ENCODE assay signal across 9 mouse cellular contexts in genomic region chr17:37047332-37047976, GRCm38 (mm10). TPM values are rescaled to one million over a fixed set of nuclear protein-coding genes. Genes with fewer than 3 reads are reported as not detected.
DNase-seq lines count a peak whose midpoint lies in the region; ATAC-seq lines count a peak whose summit lies in the region.
"Had no signal": no experiment of that assay in that cellular context is flagged by ENCODE, and none has a peak within 500 bp of the region (broad histone marks: within the 10 kb centered on the region; RNA-seq: fewer than 3 reads in every experiment).

No protein-coding gene starts in this region.

- no peaks in the 10 kb centered on the region for H3K9me3 ChIP-seq in limb, embryonic 12.5 days

- peak overlapping the region; percentile 82 for H3K4me3 ChIP-seq in limb, embryonic 12.5 days (replicated peaks)

- no peak overlapping the region for H3K27ac ChIP-seq in limb, embryonic 12.5 days

- no peaks in the 10 kb centered on the region for H3K36me3 ChIP-seq in limb, embryonic 12.5 days

- H3K9ac ChIP-seq in limb, embryonic 12.5 days (replicated peaks): peak overlapping the region; percentile 96; the same call in 1 of the 2 replicates

- peaks cover 12% of the 10 kb centered on the region for H3K27me3 ChIP-seq in limb, embryonic 12.5 days

- DNase-seq in CD4-positive, CD25-positive, alpha-beta regulatory T cell, adult 2 months (ENCODE audit: low read depth, low spot score): peak; percentile 5
- DNase-seq in right cerebral cortex, postnatal 4 days: peak; percentile 20
- no peak for DNase-seq in right cerebral cortex, postnatal 25 days
- DNase-seq in thymus, postnatal 14 days: peak; percentile 32
- DNase-seq in embryo, embryonic 11 days: no peak
- no peak for DNase-seq in layer of hippocampus, adult 9-11 months

- H3K4me1 ChIP-seq in limb, embryonic 12.5 days (replicated peaks): peaks cover 43% of the 10 kb centered on the region

- WGBS in limb, embryonic 12.5 days: 16% methylated on average over 19 of the region's 19 CpGs

- ATAC-seq in CD4-positive, CD25-positive, alpha-beta regulatory T cell, adult 4 months: no peak
- ATAC-seq in limb, embryonic 12.5 days (ENCODE audit: insufficient number of reproducible peaks, insufficient read depth, low FRiP score, low TSS enrichment, low read depth): no peak

- H3K4me2 ChIP-seq in limb, embryonic 12.5 days: peak overlapping the region; percentile 91

RNA-seq across cellular contexts. Expression of gene Gabbr1, which starts 1.7 kb away (rescaled TPM):
- polyA plus RNA-seq in CD4-positive, CD25-positive, alpha-beta regulatory T cell, adult 4 months (2017; shearing (Covaris generic)): 1 to 10 TPM; 4.7 to 8.6 TPM
- 18.0 and 18.1 TPM in 2 replicates for polyA plus RNA-seq in limb, embryonic 12.5 days (2016; fragmentation: Nextera tagmentation; extraction: Ambion mirVana)

RNA-seq across cellular contexts. Expression of gene Mog, which starts 24.3 kb away (rescaled TPM):
- not detected for polyA plus RNA-seq in CD4-positive, CD25-positive, alpha-beta regulatory T cell, adult 4 months (2017; shearing (Covaris generic))
- 0.24 TPM in 1 of 2 replicates, not detected in the other for polyA plus RNA-seq in limb, embryonic 12.5 days (2016; fragmentation: Nextera tagmentation; extraction: Ambion mirVana)
- polyA plus RNA-seq: erythroblast, embryonic 14.5 days had no signal

RNA-seq across cellular contexts. Expression of gene Olfr90, which starts 40.8 kb away (rescaled TPM):
- under 1 TPM in 1 of 2 experiments, not detected in 1; 0.11 TPM for polyA plus RNA-seq in CD4-positive, CD25-positive, alpha-beta regulatory T cell, adult 4 months (2017; shearing (Covaris generic))
- 0.08 TPM in 1 of 2 replicates, not detected in the other for polyA plus RNA-seq in limb, embryonic 12.5 days (2016; fragmentation: Nextera tagmentation; extraction: Ambion mirVana)
- polyA plus RNA-seq: erythroblast, embryonic 14.5 days had no signal

RNA-seq across cellular contexts. Expression of gene Zfp57, which starts 46.5 kb away (rescaled TPM):
- polyA plus RNA-seq in CD4-positive, CD25-positive, alpha-beta regulatory T cell, adult 4 months (2017; shearing (Covaris generic)): not detected
- 124 and 130 TPM in 2 replicates for polyA plus RNA-seq in limb, embryonic 12.5 days (2016; fragmentation: Nextera tagmentation; extraction: Ambion mirVana)
- polyA plus RNA-seq: erythroblast, embryonic 14.5 days had no signal

RNA-seq across cellular contexts. Expression of gene Olfr91, which starts 50.6 kb away (rescaled TPM):
- polyA plus RNA-seq in CD4-positive, CD25-positive, alpha-beta regulatory T cell, adult 4 months (2017; shearing (Covaris generic)): not detected
- not detected in 2 replicates for polyA plus RNA-seq in limb, embryonic 12.5 days (2016; fragmentation: Nextera tagmentation; extraction: Ambion mirVana)
- polyA plus RNA-seq: erythroblast, embryonic 14.5 days had no signal

Comparison
In these comparisons a context has a peak if more than half of its experiments do, and no peak if none do; other contexts are left out.
1. DNase-seq: peak in CD4-positive, CD25-positive, alpha-beta regulatory T cell, adult 2 months (single experiment), right cerebral cortex, postnatal 4 days (single experiment) and thymus, postnatal 14 days (single experiment); none in right cerebral cortex, postnatal 25 days (single experiment), embryo, embryonic 11 days (single experiment) and layer of hippocampus, adult 9-11 months (single experiment).